Mouse (Mus musculus): ENCODE measurements around the gene Cd70.
"Not testable (repeated sequence)": the region's sequence is repeated elsewhere in the genome, so short reads cannot be mapped to it uniquely, and the experiment has no call there.

Cd70 gene

GRCm38 (mm10) chr17:57135635-57136034 is 13.9 kb downstream of the Cd70 start:
- DNase-seq (ENCODE audit: low read depth in 1 of 2, low spot score in 2 of 2): no peak

- DNase-seq (ENCODE audit: low read depth in 1 of 2, low spot score in 2 of 2): no peak
Measured at GRCm38 (mm10) chr17:57134693-57135092, 14.9 kb downstream of the Cd70 start.

GRCm38 (mm10) chr17:57134021-57134420 is 15.6 kb downstream of the Cd70 start:
- DNase-seq (ENCODE audit: low read depth in 1 of 2, low spot score in 2 of 2): not testable (repeated sequence)

GRCm38 (mm10) chr17:57131793-57132192 is 17.8 kb downstream of the Cd70 start:
- DNase-seq (ENCODE audit: low read depth in 1 of 2, low spot score in 2 of 2): no peak

- DNase-seq (ENCODE audit: low read depth in 1 of 2, low spot score in 2 of 2): no peak
Measured at GRCm38 (mm10) chr17:57125853-57126622, 23.5 kb downstream of the Cd70 start.

- DNase-seq (ENCODE audit: low read depth in 1 of 2, low spot score in 2 of 2): no peak
Measured at GRCm38 (mm10) chr17:57124792-57125191, 24.8 kb downstream of the Cd70 start.

- DNase-seq (ENCODE audit: low read depth in 1 of 2, low spot score in 2 of 2): no peak
Measured at GRCm38 (mm10) chr17:57123192-57124118, 26.1 kb downstream of the Cd70 start.

- no peak for DNase-seq (ENCODE audit: low read depth in 1 of 2, low spot score in 2 of 2)
Measured at GRCm38 (mm10) chr17:57121856-57122255, 27.7 kb downstream of the Cd70 start.

GRCm38 (mm10) chr17:57118524-57119349 is 30.8 kb downstream of the Cd70 start:
- no peak for DNase-seq (ENCODE audit: low read depth in 1 of 2, low spot score in 2 of 2)

GRCm38 (mm10) chr17:57116801-57117200 is 32.8 kb downstream of the Cd70 start:
- no peak for DNase-seq (ENCODE audit: low read depth in 1 of 2, low spot score in 2 of 2)

- DNase-seq (ENCODE audit: low read depth in 1 of 2, low spot score in 2 of 2): peak; percentile 82 to 86
Measured at GRCm38 (mm10) chr17:57112768-57113474, 36.7 kb downstream of the Cd70 start.

GRCm38 (mm10) chr17:57110005-57110404 is 39.6 kb downstream of the Cd70 start:
- DNase-seq (ENCODE audit: low read depth in 1 of 2, low spot score in 2 of 2): no peak

- no peak for DNase-seq (ENCODE audit: low read depth in 1 of 2, low spot score in 2 of 2)
Measured at GRCm38 (mm10) chr17:57108666-57109171, 40.9 kb downstream of the Cd70 start.

- DNase-seq (ENCODE audit: low read depth in 1 of 2, low spot score in 2 of 2): no peak
Measured at GRCm38 (mm10) chr17:57108040-57108665, 41.4 kb downstream of the Cd70 start.

GRCm38 (mm10) chr17:57107064-57107463 is 42.5 kb downstream of the Cd70 start:
- DNase-seq (ENCODE audit: low read depth in 1 of 2, low spot score in 2 of 2): no peak

GRCm38 (mm10) chr17:57106035-57106368 is 43.6 kb downstream of the Cd70 start:
- no peak for DNase-seq (ENCODE audit: low read depth in 1 of 2, low spot score in 2 of 2)

GRCm38 (mm10) chr17:57105181-57106034 is 44.2 kb downstream of the Cd70 start, which contains the start of gene Tnfsf9:
Gene Tnfsf9 (plus strand): TSS chr17:57105325.
- no peak for DNase-seq (ENCODE audit: low read depth in 1 of 2, low spot score in 2 of 2)

GRCm38 (mm10) chr17:57104496-57104895 is 45.1 kb downstream of the Cd70 start:
- DNase-seq (ENCODE audit: low read depth in 1 of 2, low spot score in 2 of 2): no peak

GRCm38 (mm10) chr17:57102276-57102675 is 47.3 kb downstream of the Cd70 start:
- DNase-seq (ENCODE audit: low read depth in 1 of 2, low spot score in 2 of 2): no peak
